Mouse (Mus musculus) cerebellum, adult 2 months (tissue): ENCODE measurements around the gene 1110065P20Rik. TPM values are rescaled to one million over a fixed set of nuclear protein-coding genes. Genes with fewer than 3 reads are reported as not detected.

Source experiments
- DNase-seq, 2 experiments: peaks; one replicate each; pipeline ENCODE4 v3.0.0; 2021
- H3K27ac ChIP-seq: fragments of 200-500 bp; 2 replicates; pipeline ENCODE4 v1.5.1; 2012; ENCODE audit warnings: low read length, control low read depth, inconsistent platforms; ENCODE audit not compliant: insufficient read depth
- H3K27me3 ChIP-seq: fragments of 200-500 bp; 2 replicates; pipeline ENCODE4 v1.6.1; 2012; ENCODE audit warnings: inconsistent platforms, mild to moderate bottlenecking, low read length, moderate library complexity; ENCODE audit not compliant: control insufficient read depth, insufficient read depth
- H3K4me1 ChIP-seq: fragments of 200-500 bp; 2 replicates; pipeline ENCODE4 v1.6.1; 2011; ENCODE audit warnings: low read length; ENCODE audit not compliant: control insufficient read depth, insufficient read depth
- H3K4me3 ChIP-seq: fragments of 200-500 bp; replicated peaks from 2 replicates; pipeline ENCODE3; 2011; ENCODE audit warnings: mild to moderate bottlenecking, low read depth, low read length, control low read depth; ENCODE audit not compliant: insufficient read depth
- CTCF ChIP-seq: fragments of 200-500 bp; IDR thresholded peaks from 2 replicates; pipeline ENCODE4 v1.5.1; 2011; ENCODE audit warnings: low read depth, mild to moderate bottlenecking, control low read depth, low read length, moderate library complexity, borderline replicate concordance; ENCODE audit not compliant: insufficient read depth
- POLR2A ChIP-seq: fragments of 200-500 bp; IDR thresholded peaks from 2 replicates; pipeline ENCODE4 v1.6.1; 2011; ENCODE audit warnings: low read length, control low read depth, borderline replicate concordance; ENCODE audit not compliant: insufficient read depth
- WGBS: fragments of 180-500 bp; shearing (Covaris S2); methylation state at CpG from one replicate; pipeline ENCODE4 v1.1.7; 2018; 5-methylcytosine and 5-hydroxymethylcytosine counted together
- polyA plus RNA-seq: library from polyadenylated mRNA; depleted of rRNA; stranded (reverse); fragments of >200 nt; gene quantifications from 2 replicates; pipeline ENCODE4 v1.2.3, GENCODE M21; 2012

The 1110065P20Rik gene
- polyA plus RNA-seq, 1 experiment: 85.5 TPM

DNA sequence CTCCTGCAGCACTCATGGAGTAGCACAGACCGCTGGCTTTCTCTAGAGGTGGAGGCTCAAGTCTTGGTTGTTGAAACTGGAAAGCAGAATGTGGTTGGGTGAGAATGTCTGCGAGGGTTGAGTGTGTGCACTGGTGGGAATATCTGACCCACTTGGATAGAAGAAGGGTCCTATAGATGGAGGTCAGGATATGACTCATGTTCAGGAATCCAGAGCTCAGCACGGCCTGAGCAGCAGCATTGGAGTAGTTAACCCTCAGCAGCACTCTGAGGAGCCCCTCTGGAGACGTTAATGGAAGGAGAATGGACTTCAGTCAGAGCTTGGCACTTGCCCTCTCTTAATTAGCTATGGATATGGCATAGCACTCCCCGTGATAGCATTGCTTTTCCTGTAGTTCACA is 21.3 kb downstream of the 1110065P20Rik start:
- no peaks in the 10 kb centered on the region for H3K27me3 ChIP-seq
- DNase-seq: no peak
- WGBS: 75% methylated on average over 5 of the region's 5 CpGs
- no peak overlapping the region for H3K4me3 ChIP-seq
- no peak overlapping the region for H3K27ac ChIP-seq
- no peak for TF ChIP-seq POLR2A
- TF ChIP-seq CTCF: no peak
- no peaks in the 10 kb centered on the region for H3K4me1 ChIP-seq

GRCm38 (mm10) chr4:124825371-124825965 is 25.5 kb downstream of the 1110065P20Rik start:
- H3K4me1 ChIP-seq: no peaks in the 10 kb centered on the region
- H3K27me3 ChIP-seq: no peaks in the 10 kb centered on the region
- no peak overlapping the region for H3K4me3 ChIP-seq
- DNase-seq: no peak
- TF ChIP-seq CTCF (no peak), POLR2A (no peak)
- WGBS: 95% methylated on average over 21 of the region's 21 CpGs
- no peak overlapping the region for H3K27ac ChIP-seq

GRCm38 (mm10) chr4:124824967-124825366 is 26.0 kb downstream of the 1110065P20Rik start:
- TF ChIP-seq CTCF (no peak), POLR2A (no peak)
- DNase-seq: no peak
- Histone ChIP-seq H3K4me1 (no peaks in the 10 kb centered on the region), H3K4me3 (no peak overlapping the region), H3K27ac (no peak overlapping the region), H3K27me3 (no peaks in the 10 kb centered on the region)
- 90% methylated on average over 6 of the region's 6 CpGs for WGBS

DNA sequence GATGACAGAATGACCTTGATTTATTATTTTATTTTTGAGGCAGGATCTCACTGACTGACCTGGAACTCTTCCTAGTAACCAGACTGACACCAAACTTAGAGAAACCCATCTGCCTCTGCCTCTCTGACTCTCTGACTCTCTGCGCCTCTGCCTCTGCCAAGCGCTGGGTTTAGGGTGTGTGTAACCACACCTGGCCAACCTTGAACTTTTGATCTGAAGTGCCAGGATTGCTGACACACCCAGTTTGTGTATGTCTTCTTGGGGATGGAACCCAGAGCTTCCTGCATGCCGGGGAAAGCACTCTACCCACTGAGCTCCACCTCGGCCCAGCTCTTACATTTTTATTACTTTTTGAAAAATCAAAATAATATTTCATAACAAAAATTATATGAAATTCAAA is 32.2 kb downstream of the 1110065P20Rik start:
- WGBS: 94% methylated on average over 4 of the region's 4 CpGs
- H3K27me3 ChIP-seq: no peaks in the 10 kb centered on the region
- H3K4me1 ChIP-seq: peaks cover 6% of the 10 kb centered on the region
- no peak overlapping the region for H3K27ac ChIP-seq
- H3K4me3 ChIP-seq: no peak overlapping the region
- DNase-seq: no peak
- no peak for TF ChIP-seq POLR2A
- no peak for TF ChIP-seq CTCF

GRCm38 (mm10) chr4:124817803-124818202 is 33.2 kb downstream of the 1110065P20Rik start:
- H3K27me3 ChIP-seq: no peaks in the 10 kb centered on the region
- H3K27ac ChIP-seq: no peak overlapping the region
- 48% methylated on average over 6 of the region's 6 CpGs for WGBS
- no peak overlapping the region for H3K4me3 ChIP-seq
- peaks cover 6% of the 10 kb centered on the region for H3K4me1 ChIP-seq
- no peak for DNase-seq
- TF ChIP-seq POLR2A (no peak), CTCF (no peak)

- Histone ChIP-seq H3K27me3 (no peaks in the 10 kb centered on the region), H3K27ac (no peak overlapping the region), H3K4me3 (no peak overlapping the region), H3K4me1 (peaks cover 16% of the 10 kb centered on the region)
- no peak for TF ChIP-seq CTCF
- TF ChIP-seq POLR2A: no peak
- 10% methylated on average over 11 of the region's 11 CpGs for WGBS
- peak; percentile 55 to 76 for DNase-seq
Measured at GRCm38 (mm10) chr4:124815901-124816300, 35.1 kb downstream of the 1110065P20Rik start.

DNA sequence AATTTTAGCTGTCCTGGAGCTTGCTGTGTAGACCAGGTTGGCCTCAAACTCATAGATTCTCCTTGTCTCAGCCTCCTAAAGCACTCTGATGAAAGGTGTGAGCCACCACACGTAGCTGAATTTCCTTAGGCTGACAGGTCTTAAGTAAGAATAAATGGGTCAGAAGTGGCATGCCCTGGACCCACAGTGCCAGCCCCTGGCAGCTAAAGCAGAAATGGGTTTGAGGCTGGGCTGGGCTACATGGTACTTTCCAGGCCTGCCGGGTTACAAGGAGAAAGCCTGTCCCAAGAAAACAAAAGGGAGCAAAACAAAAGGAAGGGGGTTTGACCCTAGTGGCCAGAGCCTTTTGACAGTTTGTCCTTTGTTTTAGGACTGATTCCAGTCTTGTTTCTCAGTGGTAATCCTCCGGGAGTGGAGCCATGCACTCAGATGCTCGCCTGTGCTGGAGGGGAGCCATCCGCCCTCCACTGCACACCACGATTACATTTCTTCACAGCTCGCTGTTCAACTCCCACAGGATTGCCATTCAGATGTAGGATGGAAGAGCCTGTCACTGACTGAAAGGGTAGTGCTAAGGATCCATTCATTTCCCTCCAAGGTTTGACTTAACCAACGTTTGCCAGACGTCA is 39.5 kb downstream of the 1110065P20Rik start:
- Histone ChIP-seq H3K4me3 (no peak overlapping the region), H3K27ac (peak overlapping the region; percentile 67), H3K27me3 (no peaks in the 10 kb centered on the region), H3K4me1 (peaks cover 21% of the 10 kb centered on the region)
- 7% methylated on average over 9 of the region's 9 CpGs for WGBS
- TF ChIP-seq CTCF (no peak), POLR2A (no peak)
- DNase-seq: peak; percentile 39 to 51

- no peak overlapping the region for H3K4me3 ChIP-seq
- no peak for DNase-seq
- TF ChIP-seq CTCF: no peak
- no peak for TF ChIP-seq POLR2A
- 90% methylated on average over 7 of the region's 7 CpGs for WGBS
- H3K27me3 ChIP-seq: no peaks in the 10 kb centered on the region
- H3K4me1 ChIP-seq: peaks cover 15% of the 10 kb centered on the region
- H3K27ac ChIP-seq: no peak overlapping the region
Measured at GRCm38 (mm10) chr4:124810056-124810455, 40.9 kb downstream of the 1110065P20Rik start.
